Mouse (Mus musculus) liver, postnatal 0 days (tissue): ENCODE measurements around the gene Pla2g4f. TPM values are rescaled to one million over a fixed set of nuclear protein-coding genes. Genes with fewer than 3 reads are reported as not detected.
A peak's percentile ranks its signal among the peaks of the same experiment; 100 is the strongest.

Experiments
- ATAC-seq: fragments of 200-750 bp; cut with Nextera tagmentation; 2 replicates; pipeline ENCODE4 v1.8.0; 2017; ENCODE audit warnings: mild to moderate bottlenecking, moderate library complexity
- DNase-seq: peaks from one replicate; pipeline ENCODE4 v3.0.0-alpha.2; 2016
- H3K27ac ChIP-seq: fragments of 300-500 bp; sonication (generic); 2 replicates; pipeline ENCODE4 v1.5.1; 2014; ENCODE audit warnings: antibody characterized with exemption, moderate library complexity, mild to moderate bottlenecking, low read depth
- H3K27me3 ChIP-seq: fragments of 300-500 bp; sonication (generic); 2 replicates; pipeline ENCODE4 v1.6.1; 2014; ENCODE audit warnings: low read length, control low read depth, mixed read lengths; ENCODE audit not compliant: insufficient read depth
- H3K36me3 ChIP-seq: fragments of 300-500 bp; sonication (generic); replicated peaks from 2 replicates; pipeline ENCODE4 v1.6.1; 2014; ENCODE audit warnings: mild to moderate bottlenecking, control low read depth, low read length, moderate library complexity, mixed read lengths; ENCODE audit not compliant: insufficient read depth
- H3K4me1 ChIP-seq: fragments of 300-500 bp; sonication (generic); 2 replicates; pipeline ENCODE4 v1.6.1; 2014; ENCODE audit warnings: antibody characterized with exemption, mild to moderate bottlenecking, control low read depth; ENCODE audit not compliant: insufficient read depth
- H3K4me2 ChIP-seq: fragments of 300-500 bp; sonication (generic); 2 replicates; pipeline ENCODE4 v1.6.1; 2014; ENCODE audit warnings: low read depth, mild to moderate bottlenecking, low read length, moderate library complexity, mixed read lengths
- H3K4me3 ChIP-seq: fragments of 300-500 bp; sonication (generic); 2 replicates; pipeline ENCODE4 v1.5.1; 2014; ENCODE audit warnings: low read depth, low read length
- H3K9ac ChIP-seq: fragments of 300-500 bp; sonication (generic); replicated peaks from 2 replicates; pipeline ENCODE4 v1.6.1; 2014; ENCODE audit warnings: mild to moderate bottlenecking, moderate library complexity
- H3K9me3 ChIP-seq: fragments of 300-500 bp; sonication (generic); 2 replicates; pipeline ENCODE4 v1.6.1; 2016; ENCODE audit warnings: mild to moderate bottlenecking, control low read depth, low read length, mixed read lengths
- CTCF ChIP-seq: sonication (generic); IDR thresholded peaks from 2 replicates; pipeline ENCODE4 v1.5.1; 2016; ENCODE audit warnings: antibody characterized with exemption, low read depth
- EP300 ChIP-seq: IDR thresholded peaks from 2 replicates; pipeline ENCODE4 v1.6.1; 2016; ENCODE audit warnings: antibody characterized with exemption, low read depth, mild to moderate bottlenecking
- WGBS: fragments of 180-500 bp; shearing (Covaris S2); extraction: QIAGEN DNeasy Blood & Tissue Kit; methylation state at CpG from one replicate; pipeline ENCODE4 v1.1.7; 2014; ENCODE audit not compliant: insufficient replicate concordance; 5-methylcytosine and 5-hydroxymethylcytosine counted together
- polyA plus RNA-seq: library from polyadenylated mRNA; unstranded; fragments of >200 nt; fragmentation: Nextera tagmentation; extraction: Ambion mirVana; gene quantifications from 2 replicates; pipeline ENCODE4 v1.2.1, GENCODE M21; 2015

Gene Pla2g4f
- not detected in 2 replicates for polyA plus RNA-seq

- TF ChIP-seq EP300 (no peak), CTCF (no peak)
- H3K4me3 ChIP-seq = no peak within 1 kb of the TSS
- peaks cover 21% of the 10 kb centered on the region for H3K36me3 ChIP-seq
- ATAC-seq = no peak
- no peaks in the 10 kb centered on the region for H3K27me3 ChIP-seq
- DNase-seq = no peak
- no peak within 1 kb of the TSS for H3K9ac ChIP-seq
- 40% methylated on average over 3 of the region's 3 CpGs for WGBS
- no peaks in the 10 kb centered on the region for H3K4me1 ChIP-seq
- H3K4me2 ChIP-seq = no peak within 1 kb of the TSS
- H3K9me3 ChIP-seq = no peaks in the 10 kb centered on the region
- H3K27ac ChIP-seq = no peak within 1 kb of the TSS
Observed at GRCm38 (mm10) chr2:120313976-120314375, at the start of gene Pla2g4f. Gene Pla2g4f (minus strand): TSS chr2:120314165.

GRCm38 (mm10) chr2:120360425-120360824 is 46.5 kb upstream of the Pla2g4f start:
- no peaks in the 10 kb centered on the region for H3K9me3 ChIP-seq
- H3K27me3 ChIP-seq = no peaks in the 10 kb centered on the region
- H3K4me3 ChIP-seq = no peak overlapping the region
- ATAC-seq (peak; percentile 93), DNase-seq (no peak)
- H3K9ac ChIP-seq = no peak overlapping the region
- TF ChIP-seq EP300 (no peak), CTCF (no peak)
- no peak overlapping the region for H3K4me2 ChIP-seq
- H3K27ac ChIP-seq = peak overlapping the region; percentile 23; the same call in 1 of the 2 replicates
- H3K36me3 ChIP-seq = peaks cover 33% of the 10 kb centered on the region
- 63% methylated on average over 1 of the region's 1 CpGs for WGBS
- no peaks in the 10 kb centered on the region for H3K4me1 ChIP-seq

GRCm38 (mm10) chr2:120352682-120353646 is 39.0 kb upstream of the Pla2g4f start, which contains the start of gene Vps39:
Gene Vps39 (minus strand): TSS chr2:120353137.
- no peaks in the 10 kb centered on the region for H3K27me3 ChIP-seq

GRCm38 (mm10) chr2:120351321-120351720 is 37.4 kb upstream of the Pla2g4f start:
- TF ChIP-seq EP300 (no peak), CTCF (no peak)
- 77% methylated on average over 5 of the region's 5 CpGs for WGBS
- Histone ChIP-seq H3K36me3 (peaks cover 24% of the 10 kb centered on the region), H3K4me3 (no peak overlapping the region), H3K9ac (no peak overlapping the region), H3K4me2 (no peak overlapping the region), H3K9me3 (no peaks in the 10 kb centered on the region), H3K4me1 (peaks cover 12% of the 10 kb centered on the region), H3K27ac (no peak overlapping the region), H3K27me3 (no peaks in the 10 kb centered on the region)
- ATAC-seq = no peak
- DNase-seq = no peak

More at GRCm38 (mm10) chr2:120352682-120353646, 39.0 kb upstream of the Pla2g4f start, which contains the start of gene Vps39:
- Histone ChIP-seq H3K4me3 (peak within 1 kb of the TSS; percentile 91), H3K27ac (peak within 1 kb of the TSS; percentile 70), H3K9ac (peak within 1 kb of the TSS; percentile 86), H3K9me3 (no peaks in the 10 kb centered on the region), H3K36me3 (peaks cover 24% of the 10 kb centered on the region), H3K4me2 (peak within 1 kb of the TSS; percentile 79), H3K4me1 (peaks cover 12% of the 10 kb centered on the region)
- no peak for TF ChIP-seq EP300
- 0 out of 2 replicates have a peak, but pooled peaks have one; percentile 12 for TF ChIP-seq CTCF
- peak; percentile 93 for ATAC-seq
- peak; percentile 93 for DNase-seq
- 9% methylated on average over 44 of the region's 44 CpGs for WGBS

GRCm38 (mm10) chr2:120348120-120348519 is 34.2 kb upstream of the Pla2g4f start:
- TF ChIP-seq EP300 = no peak
- no peak for TF ChIP-seq CTCF
- no peak overlapping the region for H3K4me3 ChIP-seq
- H3K4me1 ChIP-seq = peaks cover 12% of the 10 kb centered on the region
- H3K36me3 ChIP-seq = peaks cover 36% of the 10 kb centered on the region
- 0 out of 2 replicates have a peak overlapping the region, but pooled peaks have one; percentile 19 for H3K27ac ChIP-seq
- no peak overlapping the region for H3K9ac ChIP-seq
- H3K27me3 ChIP-seq = no peaks in the 10 kb centered on the region
- WGBS = 33% methylated on average over 9 of the region's 9 CpGs
- H3K9me3 ChIP-seq = no peaks in the 10 kb centered on the region
- ATAC-seq = no peak
- H3K4me2 ChIP-seq = 0 out of 2 replicates have a peak overlapping the region, but pooled peaks have one; percentile 7
- peak; percentile 27 for DNase-seq

GRCm38 (mm10) chr2:120341741-120342140 is 27.8 kb upstream of the Pla2g4f start:
- ATAC-seq (no peak), DNase-seq (no peak)
- peaks cover 69% of the 10 kb centered on the region for H3K36me3 ChIP-seq
- WGBS = 84% methylated on average over 1 of the region's 1 CpGs
- H3K4me1 ChIP-seq = no peaks in the 10 kb centered on the region
- no peak overlapping the region for H3K9ac ChIP-seq
- no peak overlapping the region for H3K4me2 ChIP-seq
- H3K9me3 ChIP-seq = no peaks in the 10 kb centered on the region
- TF ChIP-seq EP300 (no peak), CTCF (no peak)
- no peak overlapping the region for H3K27ac ChIP-seq
- no peak overlapping the region for H3K4me3 ChIP-seq
- no peaks in the 10 kb centered on the region for H3K27me3 ChIP-seq
